Mouse (Mus musculus): ENCODE results near the gene Caprin1.
A peak's percentile ranks its signal among the peaks of the same experiment; 100 is the strongest.

The Caprin1 gene

GRCm38 (mm10) chr2:103797491-103798009, at the start of gene Caprin1:
Caprin1 (minus strand) TSS chr2:103797649.
- DNase-seq (ENCODE audit: low spot score), result peak; percentile 90

DNA sequence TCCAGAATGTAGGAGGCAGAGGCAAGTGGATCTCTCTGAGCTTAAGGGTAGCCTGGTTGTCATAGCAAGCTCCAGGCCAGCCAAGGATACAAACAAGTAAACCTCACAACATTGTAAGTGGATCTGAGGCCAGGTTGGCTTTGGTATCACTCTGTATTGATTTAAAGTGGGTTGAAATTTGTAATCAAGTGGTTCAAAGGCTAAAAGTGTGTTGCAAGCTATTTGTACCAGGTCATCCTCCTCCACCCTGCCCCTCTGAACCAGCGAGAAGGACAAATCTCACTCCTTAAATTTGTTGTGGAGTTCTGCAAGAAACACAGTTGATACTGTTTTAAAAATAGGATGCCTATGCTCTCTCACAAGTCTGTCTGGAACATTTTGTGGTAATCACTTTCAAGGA, 49.4 kb upstream of the Caprin1 start:
- no peak for DNase-seq (ENCODE audit: low spot score)

DNA sequence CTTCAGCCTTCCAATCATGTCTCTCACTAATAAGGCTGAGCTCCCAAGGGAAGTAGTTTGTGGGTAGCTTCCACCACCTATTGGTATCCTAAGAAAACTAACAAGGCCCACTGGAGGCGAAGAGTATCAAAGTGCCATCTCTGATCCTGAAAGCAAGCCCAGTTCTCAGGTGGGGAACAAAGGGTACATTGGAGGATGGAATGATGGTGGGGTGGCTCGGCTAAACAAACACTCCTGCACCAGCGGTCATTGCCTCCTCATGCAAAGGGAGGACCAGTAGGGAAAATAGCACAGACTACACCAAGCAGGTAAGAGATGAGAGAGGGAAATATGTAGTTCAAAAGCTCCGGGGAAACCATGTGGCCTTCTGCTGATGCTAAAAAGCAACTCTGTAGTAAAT, 48.8 kb upstream of the Caprin1 start:
- no peak for DNase-seq (ENCODE audit: low spot score)

DNA sequence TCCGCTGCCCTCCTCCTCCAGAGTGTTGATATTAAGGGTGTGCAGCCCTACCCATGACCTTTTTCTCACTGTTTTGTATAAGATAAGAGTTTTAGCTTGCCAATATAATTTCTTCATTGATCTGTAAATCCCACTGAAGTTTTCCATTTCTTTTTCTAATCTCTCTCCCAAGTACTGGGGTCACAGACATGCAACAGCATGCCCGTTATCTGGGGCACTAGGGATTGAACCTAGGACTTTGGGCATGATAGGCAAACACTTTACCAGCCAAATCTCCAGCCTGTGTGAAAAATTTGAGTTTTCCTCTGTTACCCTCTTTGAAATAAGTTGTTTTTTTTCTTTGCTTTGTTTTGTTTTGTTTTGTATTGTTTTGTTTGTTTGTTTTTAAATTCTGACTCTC, 46.6 kb upstream of the Caprin1 start:
- no peak for DNase-seq (ENCODE audit: low spot score)

DNA sequence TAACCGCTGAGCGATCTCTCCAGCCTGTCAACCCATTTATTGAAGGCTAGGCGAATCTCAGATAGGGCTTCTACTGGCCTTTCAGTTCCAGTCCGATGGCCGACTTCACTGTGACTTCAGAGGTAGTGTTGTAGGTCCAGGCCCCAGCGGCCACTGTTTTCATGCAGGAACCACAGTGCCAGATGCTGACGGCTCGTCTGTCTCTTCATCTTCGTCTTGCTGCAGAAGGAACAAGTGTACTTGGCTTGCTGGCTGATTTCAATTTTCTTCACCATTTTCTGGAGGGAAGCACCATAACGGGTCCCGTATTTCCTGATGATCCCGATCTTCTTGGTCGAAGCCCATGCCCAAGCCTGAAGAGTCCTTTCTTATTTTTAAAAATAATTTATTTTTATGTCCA, 45.9 kb upstream of the Caprin1 start:
- no peak for DNase-seq (ENCODE audit: low spot score)

DNA sequence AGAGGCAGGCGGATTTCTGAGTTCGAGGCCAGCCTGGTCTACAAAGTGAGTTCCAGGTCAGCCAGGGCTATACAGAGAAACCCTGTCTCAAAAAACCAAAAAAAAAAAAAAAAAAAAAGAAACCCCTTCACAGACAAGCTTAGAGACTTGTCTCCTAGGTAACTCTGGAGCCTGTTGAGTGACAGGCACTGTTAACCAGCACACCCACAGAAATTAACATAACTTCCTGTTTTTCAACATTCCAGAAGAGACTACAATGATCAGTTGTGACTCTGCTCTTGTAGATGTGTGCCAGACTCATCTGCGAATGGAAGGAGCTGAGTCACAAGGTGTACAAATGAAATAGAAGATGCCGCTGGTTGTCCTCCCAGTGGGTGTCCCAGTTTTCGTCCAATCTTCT, 44.9 kb upstream of the Caprin1 start:
- no peak for DNase-seq (ENCODE audit: low spot score)

GRCm38 (mm10) chr2:103838483-103838882, 41.0 kb upstream of the Caprin1 start:
- DNase-seq (ENCODE audit: low spot score), result no peak

- no peak for DNase-seq (ENCODE audit: low spot score)
These were observed 39.7 kb upstream of the Caprin1 start for GRCm38 (mm10) chr2:103837166-103837565.

DNA sequence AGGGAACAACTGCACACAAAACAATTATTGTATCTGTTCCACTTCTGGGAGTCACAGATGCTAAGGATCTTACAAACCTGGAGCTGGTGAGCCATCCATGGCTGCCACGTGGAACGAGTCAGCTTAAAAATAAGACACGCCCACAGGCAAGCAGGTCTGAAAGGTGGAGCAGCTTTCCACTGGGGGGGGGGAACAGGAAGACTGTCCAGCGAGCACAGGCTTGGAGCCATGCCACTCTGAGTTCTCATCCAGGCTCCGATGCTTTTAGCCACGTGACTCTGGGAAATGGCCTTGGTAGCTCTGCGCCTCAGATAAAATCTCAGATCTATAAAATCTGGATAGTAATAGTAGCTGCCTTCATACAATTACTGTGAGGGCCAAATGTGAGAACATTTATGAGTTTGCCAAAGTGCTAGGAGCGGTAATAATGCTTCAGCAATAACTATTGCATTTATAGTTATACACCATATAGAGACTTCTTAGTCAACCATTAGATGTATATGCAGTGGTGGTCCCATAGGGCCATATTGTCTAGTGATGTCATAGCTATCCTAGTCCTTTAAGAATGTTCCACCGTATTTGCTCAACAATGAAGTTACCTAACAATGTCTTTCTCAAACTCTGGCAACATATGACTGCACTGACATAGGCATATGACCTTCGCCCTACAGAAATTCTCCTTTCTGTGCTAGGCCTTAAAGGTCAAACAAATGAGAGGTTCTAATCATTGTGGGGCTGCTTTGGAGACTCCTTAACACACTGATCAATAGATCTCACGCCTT, 38.4 kb upstream of the Caprin1 start:
- no peak for DNase-seq (ENCODE audit: low spot score)

DNA sequence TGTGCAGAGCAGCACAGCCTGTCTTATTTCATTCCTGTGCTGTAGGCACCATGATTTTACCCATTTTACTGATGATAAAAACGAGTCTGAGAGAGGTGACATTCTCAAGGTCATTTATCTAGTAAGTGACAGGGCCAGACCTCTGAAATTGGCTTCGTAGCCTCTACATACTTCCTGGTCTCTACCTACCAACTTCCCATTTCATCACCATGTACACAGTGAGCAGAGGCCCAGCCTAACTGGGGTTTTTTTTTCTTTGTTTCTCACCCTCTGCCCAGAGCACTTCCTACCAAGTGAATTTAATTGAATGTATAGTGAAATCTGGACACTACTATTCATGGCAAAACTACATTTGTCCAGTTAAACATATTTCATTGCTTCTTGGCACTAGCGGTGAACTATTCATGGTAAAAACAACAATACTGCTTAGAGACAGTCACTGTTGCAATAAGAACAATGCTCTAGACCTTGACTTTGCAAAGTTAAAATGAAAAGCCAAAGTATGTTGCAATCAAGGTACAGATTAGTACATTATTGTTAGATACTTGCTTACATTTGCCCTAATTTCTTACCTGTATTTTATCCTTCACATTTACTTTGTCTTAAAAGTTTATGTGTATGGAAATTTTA, 36.5 kb upstream of the Caprin1 start:
- DNase-seq (ENCODE audit: low spot score), result no peak

GRCm38 (mm10) chr2:103832899-103833298, 35.5 kb upstream of the Caprin1 start:
- no peak for DNase-seq (ENCODE audit: low spot score)

DNA sequence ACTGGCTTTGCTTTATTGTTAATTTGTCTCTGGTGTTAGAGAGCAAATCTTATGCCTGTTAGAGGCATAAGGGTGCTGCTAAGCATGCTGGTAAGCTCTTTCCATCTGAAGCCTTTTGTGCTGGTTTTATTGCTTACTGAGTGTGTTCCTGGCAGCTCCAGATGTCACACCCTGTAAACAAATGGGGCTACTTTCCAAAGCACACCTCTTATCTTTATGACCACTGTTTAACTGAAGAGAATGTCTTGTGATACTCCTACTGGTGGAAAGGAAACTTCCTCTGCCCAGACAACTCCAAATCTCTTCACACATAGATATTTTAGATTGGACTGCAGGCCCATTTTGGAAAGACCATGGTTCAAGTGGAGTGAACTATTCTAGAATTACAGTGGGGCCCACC, 31.5 kb upstream of the Caprin1 start:
- no peak for DNase-seq (ENCODE audit: low spot score)

GRCm38 (mm10) chr2:103824916-103825315, 27.5 kb upstream of the Caprin1 start:
- no peak for DNase-seq (ENCODE audit: low spot score)

GRCm38 (mm10) chr2:103822560-103822959, 25.1 kb upstream of the Caprin1 start:
- no peak for DNase-seq (ENCODE audit: low spot score)

- no peak for DNase-seq (ENCODE audit: low spot score)
These were observed 19.9 kb upstream of the Caprin1 start for GRCm38 (mm10) chr2:103817145-103817895.

GRCm38 (mm10) chr2:103815976-103816375, 18.5 kb upstream of the Caprin1 start:
- no peak for DNase-seq (ENCODE audit: low spot score)

DNA sequence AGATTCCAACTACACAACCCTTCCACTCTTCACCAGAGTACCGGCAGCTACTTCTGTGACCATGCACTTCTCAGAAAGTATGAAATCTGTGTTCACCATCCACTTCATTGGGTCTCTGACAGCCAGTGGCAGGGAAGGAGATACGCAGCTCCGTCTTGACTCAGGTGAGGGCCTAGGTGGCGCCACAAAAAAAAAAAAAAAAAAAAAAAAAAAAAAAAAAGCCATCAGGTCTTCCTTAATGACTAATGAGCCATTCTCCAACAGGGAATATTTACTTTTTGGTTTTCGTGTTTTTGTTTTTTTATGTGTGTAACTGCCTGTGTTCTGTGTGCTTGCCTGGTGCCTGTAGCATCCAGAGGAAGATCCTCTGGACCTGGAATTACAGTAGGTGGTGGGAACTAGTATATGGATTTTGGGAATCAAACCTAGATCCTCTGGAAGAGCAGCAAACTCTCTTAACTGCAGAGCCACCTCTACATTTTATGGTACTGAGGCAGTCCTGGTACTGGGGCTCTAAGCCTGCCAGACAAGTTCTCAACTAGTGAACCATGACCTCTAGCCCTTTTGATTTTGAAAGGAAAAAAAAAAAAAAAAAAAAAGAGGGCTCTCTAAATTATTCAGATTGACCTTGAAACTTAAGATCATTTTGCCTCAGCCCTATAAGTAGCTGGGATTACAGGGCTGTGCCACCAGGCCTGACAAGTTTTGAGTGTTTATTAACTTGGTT, 14.2 kb upstream of the Caprin1 start:
- DNase-seq (ENCODE audit: low spot score), result no peak

DNA sequence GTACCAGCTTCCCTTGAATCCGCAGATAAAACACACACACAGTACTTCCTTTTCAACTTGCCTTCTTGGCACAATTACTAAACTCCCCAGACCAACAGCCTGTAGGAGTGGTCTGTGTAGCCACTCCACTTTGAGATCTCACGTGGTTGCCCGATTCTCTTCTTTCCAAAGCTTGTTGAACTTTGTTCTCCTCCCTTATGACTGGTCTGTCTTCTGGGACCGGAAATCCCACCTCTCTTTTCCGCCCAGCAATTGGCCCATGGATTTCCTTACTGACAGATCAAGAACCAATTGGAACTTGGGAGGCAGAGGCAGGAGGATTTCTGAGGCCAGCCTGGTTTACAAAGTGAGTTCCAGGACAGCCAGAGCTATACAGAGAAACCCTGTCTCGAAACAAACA, 13.0 kb upstream of the Caprin1 start:
- DNase-seq (ENCODE audit: low spot score), result no peak

DNA sequence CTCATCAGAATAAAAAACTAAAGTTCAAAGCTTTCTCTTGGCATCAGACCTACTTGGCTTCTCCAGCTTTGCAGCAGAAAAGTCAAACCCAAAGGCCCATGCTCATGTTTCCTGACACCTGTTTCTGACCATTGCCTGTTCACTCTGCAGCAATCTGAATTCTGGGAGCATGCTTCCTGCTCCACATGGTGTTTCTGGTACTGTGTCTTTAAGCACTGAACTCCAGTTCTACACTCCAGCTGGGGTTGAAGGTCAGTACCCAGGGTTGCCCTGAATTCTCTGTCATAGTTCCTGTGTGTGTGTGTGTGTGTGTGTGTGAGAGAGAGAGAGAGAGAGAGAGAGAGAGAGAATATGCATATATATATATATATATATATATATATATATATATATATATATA, 11.0 kb upstream of the Caprin1 start:
- DNase-seq (ENCODE audit: low spot score), result no peak

GRCm38 (mm10) chr2:103803770-103804530, 6.5 kb upstream of the Caprin1 start:
- DNase-seq (ENCODE audit: low spot score), result no peak

DNA sequence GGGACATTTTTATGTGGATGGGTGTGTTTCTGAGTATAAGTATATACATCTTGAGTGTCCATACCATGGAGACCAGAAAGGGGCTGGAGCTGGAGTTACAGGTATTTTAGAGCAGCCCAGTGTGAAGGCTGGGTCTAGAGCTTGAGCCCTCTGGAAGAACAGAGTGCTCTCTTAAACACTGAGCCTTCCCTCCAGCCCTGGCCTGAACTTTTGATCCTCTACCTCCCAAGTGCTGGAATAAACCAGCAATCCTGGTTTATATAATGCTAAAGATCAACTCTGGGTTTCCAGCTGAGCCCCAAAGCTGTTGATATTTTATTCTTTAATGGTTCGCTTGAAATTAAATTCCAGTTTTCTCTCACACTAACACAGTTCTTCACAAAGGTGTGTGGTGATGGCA, 5.0 kb upstream of the Caprin1 start:
- no peak for DNase-seq (ENCODE audit: low spot score)

All from T-cell, adult 2 months (primary cell).